Mouse (Mus musculus): ENCODE results near the gene Upf2.
"Not testable (repeated sequence)": the region's sequence is repeated elsewhere in the genome, so short reads cannot be mapped to it uniquely, and the experiment has no call there.

Gene Upf2

DNA sequence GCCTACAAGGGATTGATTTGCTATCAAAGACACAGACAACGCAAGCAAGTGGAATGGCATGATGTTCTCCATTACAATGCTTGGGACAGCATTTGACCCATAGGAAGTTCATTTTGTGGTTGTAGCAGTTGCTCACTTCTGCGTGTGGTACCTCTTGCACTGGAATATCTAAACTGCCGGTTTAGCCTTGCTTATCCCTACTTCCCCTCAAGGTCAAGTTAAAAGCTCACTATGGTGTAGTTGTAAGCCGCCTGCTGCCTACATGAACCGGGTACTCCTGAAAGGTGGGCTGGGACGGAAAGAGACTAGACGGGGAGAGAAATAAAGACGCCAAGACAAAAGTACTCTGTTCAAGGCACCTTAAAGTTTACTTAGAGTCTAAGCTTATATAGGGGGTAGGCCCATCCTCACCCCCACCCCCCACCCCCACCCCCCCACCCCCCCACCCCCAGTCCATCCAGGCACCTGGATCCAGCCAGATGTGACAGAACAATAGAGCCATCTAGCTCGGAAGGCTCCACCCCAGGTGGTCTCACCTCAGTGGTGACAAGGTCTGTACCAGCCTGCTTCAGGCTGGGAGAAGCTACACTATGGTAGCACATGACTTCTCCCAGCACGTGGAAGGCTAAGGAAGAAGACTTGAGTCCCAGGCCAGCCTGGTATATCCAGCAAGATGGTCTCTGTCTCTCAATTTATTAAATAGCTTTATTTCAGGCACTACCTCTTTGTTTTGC is 109.0 kb downstream of the Upf2 start:
- in situ Hi-C loops (cut with MboI, MseI) = no loop called here

DNA sequence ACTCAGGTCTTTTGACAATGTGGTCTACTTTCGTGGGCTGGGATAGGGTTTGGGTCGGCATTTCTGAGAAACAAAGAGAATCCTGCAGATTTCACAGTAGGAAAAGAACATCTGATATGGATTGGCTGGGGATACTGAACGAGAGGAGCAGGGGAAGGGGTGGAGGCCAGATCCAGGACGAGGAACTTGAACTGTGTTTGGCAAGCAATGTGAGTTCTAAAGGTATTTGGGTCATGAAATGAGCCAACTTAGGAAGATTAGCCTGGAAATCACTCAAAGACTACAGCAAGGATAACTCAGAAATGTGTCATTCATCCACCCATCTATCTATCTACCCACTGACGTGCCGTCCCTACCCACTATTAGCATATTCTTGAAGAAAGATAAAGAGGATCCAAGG is 116.1 kb downstream of the Upf2 start:
- in situ Hi-C loops (cut with MboI, MseI) = loop anchor here in 1 of 2 experiments (5.0 kb wide), 1 partner anchor 85 kb away; no protein-coding TSS in a partner anchor

DNA sequence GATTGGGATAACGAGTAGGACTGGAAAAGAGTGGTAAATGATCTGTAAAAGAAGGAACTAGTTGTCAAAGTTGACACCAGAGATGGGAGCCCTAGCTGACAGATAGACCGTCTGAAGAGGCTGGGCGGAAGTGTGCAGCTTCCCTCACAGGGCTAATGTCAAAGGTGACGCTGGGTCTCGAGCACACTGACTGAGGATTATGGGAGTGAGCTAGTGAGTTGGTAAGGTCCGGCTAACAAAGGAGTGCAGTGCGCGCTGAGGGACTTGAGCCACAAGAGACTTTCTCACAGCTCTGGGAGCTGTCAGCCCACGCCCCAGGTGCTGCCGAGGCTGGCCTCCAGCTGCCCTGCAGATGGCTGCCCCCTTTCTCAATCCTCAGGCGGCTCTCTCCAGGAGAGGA is 119.7 kb downstream of the Upf2 start:
- in situ Hi-C loops (cut with MboI, MseI) = no loop called here

DNA sequence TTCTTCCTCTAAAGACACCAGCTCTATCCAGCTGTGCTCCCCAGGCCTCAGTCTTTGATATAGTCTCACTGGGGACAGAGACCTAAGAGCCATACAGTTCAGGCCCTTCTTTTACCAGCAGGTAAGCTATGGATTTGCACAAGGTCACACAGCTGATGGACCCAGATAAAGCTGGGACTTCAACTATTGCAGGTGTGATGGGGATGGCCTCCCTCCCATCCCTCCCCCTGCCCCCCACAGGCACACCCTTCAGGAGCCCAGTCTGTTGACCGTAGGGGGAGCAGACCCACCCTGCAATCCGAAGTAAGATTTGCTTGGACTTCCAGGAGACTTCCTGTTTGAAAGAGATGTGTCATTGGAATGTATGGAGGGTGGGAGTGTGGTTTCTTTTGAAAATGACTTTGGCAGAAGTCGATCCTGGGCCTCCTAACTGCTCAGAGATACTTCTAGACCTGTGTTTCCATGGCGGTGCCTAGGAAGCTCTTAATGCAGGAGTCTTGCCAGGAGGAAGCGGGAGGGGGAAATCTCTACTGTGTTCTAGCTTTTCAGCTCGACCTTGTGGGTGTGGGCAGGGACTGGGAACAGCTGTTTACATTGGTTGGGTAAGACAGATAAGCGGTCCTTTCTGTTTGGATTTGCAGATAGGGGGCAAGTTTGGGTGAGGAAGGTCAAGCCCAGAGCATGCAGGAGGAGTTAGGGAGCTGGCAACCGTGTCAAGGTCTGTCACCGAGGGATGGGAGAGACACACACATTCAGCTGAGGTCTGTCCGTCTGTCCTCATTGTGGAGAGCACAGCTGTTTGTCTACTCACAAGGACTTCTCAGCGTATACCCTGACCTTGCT is 120.5 kb downstream of the Upf2 start:
- in situ Hi-C loops (cut with MboI, MseI) = no loop called here

DNA sequence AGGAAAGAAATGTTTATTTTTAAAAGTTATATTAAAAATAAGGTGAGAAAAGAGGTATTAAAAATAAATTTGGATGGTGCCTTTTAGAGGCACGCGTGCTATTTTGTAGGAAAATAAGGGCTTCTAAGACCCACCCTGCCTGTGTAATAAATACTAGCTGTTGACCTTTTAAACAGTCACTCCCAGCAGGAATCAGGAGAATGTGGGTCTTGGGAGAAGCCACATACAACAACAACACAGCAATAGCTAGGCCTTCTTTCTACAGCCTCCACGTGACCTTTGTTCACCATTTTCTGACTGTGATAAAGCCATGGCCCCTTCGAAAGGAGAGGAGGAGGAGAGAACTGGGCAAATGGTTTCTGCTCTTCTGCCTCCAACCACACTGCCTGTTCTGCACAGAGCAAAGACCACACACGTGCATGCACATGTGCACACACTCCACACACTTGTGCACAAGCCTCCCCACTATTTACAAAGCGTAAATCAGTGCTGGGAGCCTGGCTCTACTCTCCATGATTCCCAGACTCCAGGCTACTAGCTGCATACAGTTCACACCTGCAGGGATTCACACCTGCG is 121.5 kb downstream of the Upf2 start:
- in situ Hi-C loops (cut with MboI, MseI) = no loop called here

DNA sequence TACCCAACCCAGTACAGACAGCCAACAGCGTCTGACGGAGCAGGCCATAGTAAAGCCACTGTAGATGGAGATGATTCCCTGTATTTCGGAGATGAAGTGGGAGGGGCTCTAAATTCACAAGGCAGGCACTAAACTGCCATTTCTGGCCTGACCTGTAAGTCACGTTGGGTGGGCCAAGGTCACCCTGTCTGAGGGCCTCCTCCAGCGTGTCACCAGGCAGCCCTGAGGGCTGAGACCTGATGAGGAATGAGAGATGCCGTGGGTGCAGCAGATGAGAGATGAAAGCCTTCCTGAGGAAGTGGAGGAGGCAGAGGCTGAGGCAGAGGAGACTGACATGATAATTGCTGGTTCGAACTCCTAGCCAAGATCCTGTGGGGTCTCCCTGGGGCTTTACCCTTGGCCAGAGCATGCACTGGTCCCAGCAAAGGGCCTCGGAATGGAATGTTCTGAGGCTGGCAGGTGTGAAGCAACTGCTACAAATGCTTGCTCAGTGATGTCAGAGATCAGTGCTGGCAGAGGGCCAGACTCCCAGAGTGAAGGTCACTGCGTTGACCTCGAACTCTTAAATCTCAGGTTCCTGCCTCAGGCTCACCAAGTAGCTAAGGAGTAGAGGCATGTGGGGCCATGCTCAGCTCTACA is 123.7 kb downstream of the Upf2 start:
- in situ Hi-C loops (cut with MboI, MseI) = no loop called here

DNA sequence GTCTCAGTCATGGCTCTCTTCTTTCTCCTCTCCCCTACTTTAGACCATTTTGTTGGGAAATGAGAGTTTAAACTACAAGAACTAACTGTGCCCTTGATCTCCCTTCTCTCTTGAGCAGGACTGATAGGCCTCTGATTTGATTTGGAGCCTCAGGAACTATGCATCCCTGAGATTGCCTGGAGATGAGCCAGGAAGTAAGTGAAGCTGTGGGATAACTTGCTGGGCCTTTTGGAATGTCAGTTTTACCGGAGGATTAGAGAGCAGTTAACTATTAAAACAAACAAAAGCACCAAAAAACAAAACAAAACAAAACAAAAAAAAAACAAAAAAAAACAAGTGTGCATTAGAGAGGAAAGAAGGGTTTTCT is 124.2 kb downstream of the Upf2 start:
- in situ Hi-C loops (cut with MboI, MseI) = no loop called here

DNA sequence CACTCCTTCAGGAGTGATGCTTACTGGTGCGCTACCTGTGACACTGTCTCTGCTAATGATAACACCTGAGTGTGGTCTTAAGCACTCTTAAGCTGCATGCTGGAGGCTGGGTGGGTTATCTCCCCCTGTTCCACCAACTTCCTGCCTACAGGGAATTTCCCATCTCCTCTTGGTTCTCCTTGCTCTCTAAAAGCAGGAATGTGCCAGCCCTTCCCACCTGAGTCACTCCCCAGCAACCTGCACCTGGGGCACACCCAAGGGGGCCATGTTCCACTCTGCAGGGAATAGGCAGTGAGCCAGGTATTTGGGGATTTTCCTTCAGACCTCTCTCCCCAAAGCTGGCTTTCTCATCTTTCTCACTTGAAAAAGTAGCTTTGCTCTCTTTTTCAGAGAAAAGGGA is 128.8 kb downstream of the Upf2 start:
- in situ Hi-C loops (cut with MboI, MseI) = loop anchor here in 1 of 2 experiments (5.0 kb wide), 1 partner anchor 57 kb away; no protein-coding TSS in a partner anchor

DNA sequence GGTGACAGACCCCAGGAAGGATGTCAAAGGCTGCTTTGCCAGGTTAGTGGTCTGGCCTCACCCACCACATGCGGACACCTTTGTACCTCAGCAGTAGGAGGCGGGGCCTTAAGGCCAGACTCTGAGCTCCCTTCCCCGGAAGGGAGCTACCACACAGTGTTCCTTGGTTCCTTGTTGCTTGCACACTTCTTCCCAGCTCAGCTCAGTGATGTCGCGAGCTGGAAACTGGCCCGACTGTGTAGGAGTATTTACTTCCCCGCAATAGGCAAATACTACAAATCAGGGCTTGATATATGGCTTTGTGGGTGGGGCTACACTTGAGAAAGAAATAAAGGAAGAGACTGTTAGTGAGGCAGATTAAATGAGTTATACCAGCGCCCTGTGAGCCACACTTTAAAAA is 129.8 kb downstream of the Upf2 start:
- in situ Hi-C loops (cut with MboI, MseI) = loop anchor here in 1 of 2 experiments (5.0 kb wide), 1 partner anchor 56 kb away; no protein-coding TSS in a partner anchor

DNA sequence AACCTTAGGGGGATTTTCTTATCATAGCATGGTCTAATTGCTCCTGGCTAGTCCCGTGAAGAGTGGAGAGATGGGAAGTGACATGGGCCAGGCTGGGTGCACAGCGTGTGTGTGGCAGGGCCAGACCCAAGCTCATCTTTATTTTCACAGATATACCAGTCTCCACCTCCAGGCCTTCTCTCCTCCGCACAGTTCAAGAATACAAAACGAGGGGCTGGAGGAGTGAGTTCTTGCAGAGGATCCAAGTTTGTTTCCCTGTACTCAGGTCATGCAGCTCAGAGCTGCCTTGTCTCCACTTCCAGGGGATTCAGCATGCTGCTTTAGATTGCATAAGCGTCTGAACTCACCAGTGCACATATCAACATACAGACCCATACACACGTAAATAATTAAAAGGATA is 131.3 kb downstream of the Upf2 start:
- in situ Hi-C loops (cut with MboI, MseI) = loop anchor here in 1 of 2 experiments (5.0 kb wide), 1 partner anchor 55 kb away; no protein-coding TSS in a partner anchor

DNA sequence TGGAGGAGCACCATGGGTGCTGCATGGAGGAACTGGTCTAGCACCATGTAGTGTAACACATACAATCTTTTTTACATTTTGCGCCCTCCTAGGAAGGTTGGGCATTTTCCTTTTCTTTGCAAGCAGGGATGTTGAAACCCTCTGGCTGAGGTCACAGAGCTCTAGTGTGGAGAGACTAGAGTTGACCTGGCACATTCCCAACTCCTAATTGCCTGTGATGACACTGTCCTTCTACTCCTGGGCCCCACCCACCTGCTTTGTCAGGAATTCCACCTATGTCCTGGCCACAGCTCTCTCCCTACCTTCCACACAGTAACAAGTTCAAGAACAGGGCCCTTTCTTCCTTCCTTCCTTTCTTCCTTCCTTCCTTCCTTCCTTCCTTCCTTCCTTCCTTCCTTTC is 132.4 kb downstream of the Upf2 start:
- in situ Hi-C loops (cut with MboI, MseI) = loop anchor here in 1 of 2 experiments (5.0 kb wide), 1 partner anchor 54 kb away; no protein-coding TSS in a partner anchor

DNA sequence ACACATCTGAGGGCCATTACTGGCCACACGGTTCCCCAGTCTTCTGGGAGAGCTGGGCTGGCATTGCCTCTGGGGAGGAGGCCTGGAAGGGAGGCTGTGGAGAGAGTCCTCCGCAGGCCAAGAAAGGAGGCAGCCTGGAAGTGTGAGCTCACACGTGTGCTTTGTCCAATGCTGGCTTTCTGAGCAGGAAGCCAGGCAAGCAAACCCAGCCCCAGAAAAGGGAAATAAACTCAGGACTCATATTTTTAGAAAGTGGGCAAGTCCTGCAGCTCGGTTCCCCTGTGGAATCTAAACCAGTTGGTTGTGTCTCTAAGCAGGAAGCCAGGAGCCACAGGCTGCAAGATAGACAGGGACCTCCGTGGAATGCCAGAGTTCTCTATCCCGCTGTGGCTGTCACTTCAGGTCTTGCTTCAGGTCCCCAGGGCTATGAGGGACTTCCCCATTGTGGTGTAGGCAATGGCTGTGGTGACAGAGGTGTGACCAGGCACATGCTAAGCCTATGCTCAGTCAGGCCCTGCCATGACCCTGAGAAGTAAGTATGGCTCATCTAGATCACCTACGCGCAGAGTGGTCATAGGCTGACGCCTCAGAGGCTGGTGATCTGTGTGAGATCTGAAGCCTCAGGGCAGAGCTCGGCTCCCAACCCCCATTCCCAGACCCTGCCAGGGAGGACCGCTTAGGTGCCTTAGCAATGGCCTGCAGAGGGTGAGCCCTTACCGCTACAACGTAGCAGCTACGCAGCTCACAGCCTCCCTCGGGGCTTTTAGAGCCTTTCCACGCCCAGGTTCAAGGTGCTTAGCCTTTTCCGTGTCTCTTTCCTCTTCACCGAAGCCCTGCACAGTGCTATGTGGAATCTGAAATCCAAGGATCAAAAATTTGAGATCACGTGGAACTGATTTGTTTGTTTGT is 134.6 kb downstream of the Upf2 start:
- in situ Hi-C loops (cut with MboI, MseI) = no loop called here

DNA sequence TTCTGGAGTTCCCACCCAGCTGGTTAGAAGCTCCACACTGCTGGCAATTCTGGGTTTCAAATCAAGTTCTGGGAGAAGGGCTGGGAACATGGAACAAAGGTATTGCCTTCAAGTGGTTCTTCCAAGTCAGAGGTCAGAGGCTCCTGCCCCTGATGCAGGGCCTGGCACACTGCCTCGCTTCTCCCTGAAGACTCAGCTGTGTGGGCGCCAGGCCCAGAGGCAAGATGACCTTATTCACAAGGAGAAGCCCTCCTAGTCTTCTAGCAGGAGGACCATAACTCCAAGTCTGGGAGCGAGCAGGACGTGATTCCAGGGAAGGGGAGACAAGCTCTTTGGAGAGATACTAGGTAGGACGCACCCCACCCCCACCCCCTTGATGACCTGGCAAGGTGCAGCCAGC is 135.9 kb downstream of the Upf2 start:
- in situ Hi-C loops (cut with MboI, MseI) = no loop called here

DNA sequence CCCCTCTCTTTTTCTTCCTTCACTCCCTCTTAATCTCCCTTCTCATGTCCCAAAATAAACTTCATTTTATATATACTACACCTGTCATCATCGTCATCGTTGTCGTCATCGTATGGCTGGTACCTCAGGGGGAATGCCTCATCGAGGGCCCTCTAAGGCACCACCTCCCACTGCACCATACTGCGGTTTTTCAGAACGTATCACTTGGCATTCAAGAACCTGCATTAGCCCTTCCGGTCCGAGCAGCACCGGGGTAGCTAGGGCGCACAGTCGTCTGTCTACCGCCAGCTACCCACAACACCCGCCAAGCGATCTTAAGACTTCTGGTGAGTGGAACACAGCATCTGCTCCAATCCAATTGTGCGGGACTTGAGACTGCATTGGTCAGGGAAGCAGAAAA is 138.7 kb downstream of the Upf2 start:
- in situ Hi-C loops (cut with MboI, MseI) = not testable (repeated sequence)

DNA sequence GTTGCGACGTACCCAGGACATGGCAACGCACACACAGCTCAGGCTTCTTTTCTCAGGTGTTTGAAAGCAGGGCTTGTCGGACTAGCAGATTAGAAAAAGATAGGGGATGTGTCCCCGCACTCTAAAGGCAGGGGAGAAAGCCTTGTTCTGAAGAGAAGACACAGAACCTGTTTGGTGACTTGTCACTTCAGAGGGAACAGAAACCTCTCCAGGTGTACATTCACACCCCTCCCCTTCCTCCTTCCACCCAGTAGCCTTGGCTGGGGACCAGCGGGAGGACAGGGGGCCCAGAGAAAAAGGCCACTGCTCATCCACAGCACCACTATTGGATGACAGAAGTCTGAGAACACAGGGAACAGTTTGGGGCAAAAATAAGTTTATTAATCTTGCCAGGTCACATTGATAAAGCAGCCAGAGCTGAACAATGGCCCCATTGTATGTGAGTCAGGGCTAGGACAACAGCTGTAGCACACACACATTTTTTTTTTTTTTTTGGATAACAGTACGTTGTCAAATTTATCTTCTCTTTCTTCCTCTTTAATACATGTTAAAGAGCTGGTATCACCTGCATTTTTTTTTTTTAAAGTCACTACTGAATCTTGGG is 145.9 kb downstream of the Upf2 start:
- in situ Hi-C loops (cut with MboI, MseI) = no loop called here

DNA sequence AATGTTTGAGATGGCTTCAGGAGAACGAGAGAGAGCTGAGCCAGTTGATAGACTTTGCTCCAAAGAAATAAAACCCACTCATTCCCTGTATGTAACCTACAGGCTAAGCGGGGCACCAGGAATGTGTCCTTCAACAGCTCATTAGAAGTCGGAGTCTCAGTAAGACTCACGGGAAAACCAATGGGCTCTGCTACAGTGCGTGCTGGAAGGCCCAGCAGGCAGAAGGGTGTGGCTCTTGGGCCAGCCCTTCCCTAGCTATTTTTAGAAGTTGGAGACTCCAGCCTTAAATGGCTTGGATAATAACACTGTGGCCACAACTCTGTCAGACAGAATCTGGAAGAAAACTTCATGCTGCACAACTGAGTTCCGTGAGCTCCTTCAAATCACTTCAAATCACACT is 147.7 kb downstream of the Upf2 start:
- in situ Hi-C loops (cut with MboI, MseI) = no loop called here

DNA sequence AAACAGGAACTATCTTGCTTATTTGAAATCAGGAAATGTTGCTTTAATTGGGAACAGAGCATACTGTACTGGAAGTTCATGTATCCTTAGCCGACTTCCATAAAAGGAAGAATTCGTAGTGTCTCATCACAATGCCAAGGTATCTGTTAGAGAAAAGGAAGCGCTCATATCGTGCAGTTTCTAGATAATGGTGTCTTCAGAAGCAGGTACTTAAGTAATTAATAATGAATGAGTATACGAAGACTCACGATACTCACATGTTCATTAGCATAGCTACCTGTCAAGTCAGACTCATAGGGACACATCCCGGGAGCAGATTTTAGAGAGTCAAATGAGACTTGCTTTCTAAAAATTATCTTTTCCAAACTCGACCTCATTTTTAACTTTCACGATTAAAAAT is 148.2 kb downstream of the Upf2 start:
- in situ Hi-C loops (cut with MboI, MseI) = no loop called here

DNA sequence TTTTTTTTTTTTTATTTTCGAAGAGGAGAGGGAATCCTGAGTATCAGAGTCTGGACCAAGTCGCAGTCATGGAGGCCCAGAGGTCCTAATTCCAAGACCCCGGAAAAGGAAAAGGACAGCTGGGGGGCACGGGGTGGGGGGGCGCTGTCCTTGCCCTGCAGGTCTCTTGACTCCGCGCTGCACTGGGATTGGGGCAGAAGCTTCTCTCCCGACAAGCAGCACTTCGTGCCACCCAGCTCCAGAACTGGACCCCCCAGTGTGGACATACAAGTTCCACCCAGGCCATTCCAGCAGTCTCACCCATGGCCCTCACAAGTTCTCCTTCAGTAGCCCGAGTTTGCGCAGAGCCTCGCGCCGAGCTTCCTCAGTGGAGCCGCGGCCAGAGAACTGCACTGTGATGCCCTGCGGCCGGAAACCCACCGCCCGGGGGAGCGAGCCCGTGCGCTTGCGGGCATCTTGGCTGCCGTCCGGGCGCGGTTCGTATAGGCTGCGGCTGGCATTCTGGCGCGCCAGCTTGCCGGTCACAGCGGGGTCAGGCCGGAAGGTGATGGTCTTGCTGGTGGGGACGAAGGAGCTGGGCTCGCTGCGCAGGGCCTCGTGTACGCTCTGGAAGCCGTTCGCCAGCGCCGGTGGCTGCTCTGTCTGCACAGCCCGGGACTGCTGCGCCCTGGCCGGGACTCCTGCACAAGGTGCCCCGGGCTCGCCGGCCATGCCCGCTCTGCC is 148.9 kb downstream of the Upf2 start:
- in situ Hi-C loops (cut with MboI, MseI) = no loop called here

DNA sequence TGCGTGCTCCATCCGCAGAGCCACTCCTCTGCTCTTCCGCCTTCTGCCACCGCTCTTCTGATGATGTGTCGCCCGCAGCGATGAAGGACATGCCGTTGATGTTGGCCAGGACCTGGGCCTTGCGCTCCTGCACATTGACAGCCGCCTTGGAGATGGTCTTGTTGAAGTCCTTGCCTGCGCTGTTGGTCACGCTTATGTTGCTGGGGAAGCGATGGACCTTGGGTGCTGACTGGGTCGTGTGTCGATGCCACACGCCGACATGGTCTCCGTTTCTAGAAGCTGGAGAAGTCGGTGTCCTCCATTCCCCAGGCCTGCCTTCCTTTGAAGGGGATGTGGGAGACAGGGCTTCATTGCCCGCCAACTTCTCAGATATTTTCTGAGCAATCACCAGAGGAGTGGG is 149.5 kb downstream of the Upf2 start:
- in situ Hi-C loops (cut with MboI, MseI) = no loop called here

DNA sequence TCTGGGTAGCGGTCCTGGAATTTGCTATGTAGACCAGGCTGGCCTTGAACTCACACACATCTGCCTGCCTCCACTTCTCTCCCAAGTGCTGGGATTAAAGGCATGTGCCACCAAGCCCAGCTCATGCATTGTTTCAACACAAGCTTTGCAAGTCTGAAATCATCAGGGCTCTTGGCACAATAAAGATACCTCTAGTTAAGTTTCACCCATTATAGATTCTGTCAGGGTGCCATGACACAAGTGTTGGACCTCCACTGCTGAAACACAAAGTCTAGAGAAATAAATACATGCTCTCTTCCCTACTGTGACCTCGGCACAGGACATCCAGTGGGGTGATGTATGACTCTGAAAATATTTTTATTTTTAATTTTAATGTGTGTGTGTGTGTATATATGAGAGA is 154.2 kb downstream of the Upf2 start:
- in situ Hi-C loops (cut with MboI, MseI) = no loop called here

All from T-helper 17 cell (primary cell).